ENCODE assay signal across 15 mouse cellular contexts in genomic region chr17:32116586-32117286, GRCm38 (mm10). TPM values are rescaled to one million over a fixed set of nuclear protein-coding genes. Genes with fewer than 3 reads are reported as not detected.
DNase-seq lines count a peak whose midpoint lies in the region; ATAC-seq and TF ChIP-seq lines count a peak whose summit lies in the region.
"Had no signal": no experiment of that assay in that cellular context is flagged by ENCODE, and none has a peak within 500 bp of the region (broad histone marks: within the 10 kb centered on the region; RNA-seq: fewer than 3 reads in every experiment).

No protein-coding gene starts in this region.

- 68% methylated on average over 6 of the region's 6 CpGs for WGBS in liver, embryonic 11.5 days

- ATAC-seq in megakaryocyte, adult 5-6 weeks (ENCODE audit: poor library complexity, severe bottlenecking): no peak
- no peak for ATAC-seq in liver, embryonic 11.5 days (replicated peaks; ENCODE audit: low FRiP score)

- no peak for DNase-seq in gastrocnemius, adult 2 months
- no peak for DNase-seq in gastrocnemius, postnatal 4 days (ENCODE audit: low spot score in 2 of 2)
- no peak for DNase-seq in liver, embryonic 11.5 days (ENCODE audit: low spot score)
- no peak for DNase-seq in cerebellum, adult 11-12 months
- no peak for DNase-seq in cerebellum, adult 11 months
- DNase-seq: layer of hippocampus, postnatal 36 days; thymus, postnatal 36 days had no signal

- H3K9me3 ChIP-seq in megakaryocyte, embryonic 14.5 days: peaks cover 12% of the 10 kb centered on the region
- no peaks in the 10 kb centered on the region for H3K9me3 ChIP-seq in liver, embryonic 11.5 days (ENCODE audit: control insufficient read depth, low read length)
- H3K9me3 ChIP-seq: forebrain, embryonic 13.5 days; hindbrain, embryonic 15.5 days had no signal

- intact Hi-C loops in gastrocnemius, adult 2 months (cut with DNase I): no loop called here

- TF ChIP-seq CTCF in gastrocnemius, adult 2 months (IDR thresholded peaks at IDR 0.05): no peak

- H3K4me2 ChIP-seq in liver, embryonic 11.5 days: no peak overlapping the region; the same call in 1 of the 2 replicates
- H3K4me2 ChIP-seq: midbrain, embryonic 11.5 days had no signal

- no peak overlapping the region for H3K4me3 ChIP-seq in gastrocnemius, adult 2 months
- peak overlapping the region; percentile 91 for H3K4me3 ChIP-seq in megakaryocyte, embryonic 14.5 days (replicated peaks)
- no peak overlapping the region for H3K4me3 ChIP-seq in liver, embryonic 11.5 days (ENCODE audit: low read depth, low read length)
- H3K4me3 ChIP-seq: forebrain, embryonic 13.5 days; hindbrain, embryonic 15.5 days; myocyte had no signal

- H3K27ac ChIP-seq in gastrocnemius, adult 2 months: peak overlapping the region; percentile 73
- H3K27ac ChIP-seq in liver, embryonic 11.5 days (ENCODE audit: low read depth, low read length): peak overlapping the region; percentile 78; the same call in 1 of the 2 replicates
- H3K27ac ChIP-seq: forebrain, embryonic 13.5 days; hindbrain, embryonic 15.5 days had no signal

- H3K9ac ChIP-seq in liver, embryonic 11.5 days (ENCODE audit: low read depth, low read length): peak overlapping the region; percentile 39; the same call in 1 of the 2 replicates
- H3K9ac ChIP-seq: forebrain, embryonic 13.5 days; hindbrain, embryonic 15.5 days had no signal

- H3K27me3 ChIP-seq in megakaryocyte, embryonic 14.5 days (replicated peaks): no peaks in the 10 kb centered on the region
- H3K27me3 ChIP-seq in liver, embryonic 11.5 days (replicated peaks; ENCODE audit: control insufficient read depth, insufficient read depth, low read length): no peaks in the 10 kb centered on the region

- peaks cover 59% of the 10 kb centered on the region for H3K36me3 ChIP-seq in megakaryocyte, embryonic 14.5 days (replicated peaks; ENCODE audit: low read length)
- H3K36me3 ChIP-seq in liver, embryonic 11.5 days (ENCODE audit: control insufficient read depth, insufficient read depth, low read length): no peaks in the 10 kb centered on the region; the same call in 1 of the 2 replicates
- H3K36me3 ChIP-seq: hindbrain, embryonic 15.5 days had no signal

- H3K4me1 ChIP-seq in megakaryocyte, embryonic 14.5 days: peaks cover 95% of the 10 kb centered on the region
- H3K4me1 ChIP-seq in liver, embryonic 11.5 days (replicated peaks; ENCODE audit: control insufficient read depth, insufficient read depth, low read length): peaks cover 54% of the 10 kb centered on the region

RNA-seq across cellular contexts. Expression of gene Notch3, which starts 49.9 kb away (rescaled TPM):
- total RNA-seq in gastrocnemius, adult 2 months (2021): 10 to 100 TPM; 10.7 to 14.8 TPM
- 10 to 100 TPM; 68.4 to 68.9 TPM for total RNA-seq in gastrocnemius, postnatal 4 days (2021)
- 0.23 and 1.4 TPM in 2 replicates for polyA plus RNA-seq in megakaryocyte, embryonic 14.5 days (2012; ENCODE audit: insufficient read depth, low replicate concordance)
- 0.18 TPM in 1 of 2 replicates, not detected in the other for total RNA-seq in megakaryocyte, adult 5-6 weeks (2015)
- 0.04 and 0.08 TPM in 2 replicates for total RNA-seq in megakaryocyte, adult 5-6 weeks (2017)
- polyA plus RNA-seq in liver, embryonic 11.5 days (2014; fragmentation: Nextera tagmentation; extraction: Ambion mirVana): 5.1 and 5.4 TPM in 2 replicates
- total RNA-seq: granulocyte monocyte progenitor cell, adult 5-6 weeks; neutrophil, adult 5-6 weeks had no signal

Comparison
In these comparisons a context has a peak if more than half of its experiments do, and no peak if none do; other contexts are left out.
1. RNA of gene Notch3, which starts 49.9 kb away (total RNA-seq): 68.4 to 68.9 TPM in gastrocnemius, postnatal 4 days and 10.7 to 14.8 TPM in gastrocnemius, adult 2 months; 0.04 to 0.18 TPM in megakaryocyte, adult 5-6 weeks; every median in the first group is over 4 times any median in the second.